Mouse (Mus musculus): ENCODE measurements at regions not wholly inside any gene's neighbourhood (a gene's known extent, or its start where the extent isn't known, plus 50 kb on each side); places are given as distances from the start of the nearest gene placed in this dataset.

GRCm38 (mm10) chr10:99951718-99952117 lies 63.7 kb upstream of the Kitl start:
- no peak overlapping the region for H3K4me2 ChIP-seq (ENCODE audit: insufficient read depth, low read depth, poor library complexity, severe bottlenecking)

GRCm38 (mm10) chr10:99951316-99951715 lies 64.1 kb upstream of the Kitl start:
- H3K27me3 ChIP-seq (replicated peaks): no peaks in the 10 kb centered on the region
- no peaks in the 10 kb centered on the region for H3K4me1 ChIP-seq (ENCODE audit: control insufficient read depth in 1 of 2, insufficient read depth in 2 of 2)
- no peak overlapping the region for H3K9ac ChIP-seq (ENCODE audit: insufficient read depth, low read depth)
- in situ Hi-C loops (cut with MboI; ENCODE audit: low pct_ligation_motif_present, low pct_unique_long_range_greater_than_20kb, low sequenced_read_pairs): no loop called here
- TF ChIP-seq MAZ (IDR thresholded peaks at IDR 0.05; ENCODE audit: low read depth, low read length): no peak
- no peak for TF ChIP-seq SMC3 (IDR thresholded peaks at IDR 0.05; ENCODE audit: low read depth, low read length)
- no peak for TF ChIP-seq MAX (IDR thresholded peaks at IDR 0.05; ENCODE audit: low read length)
- no peak for TF ChIP-seq CHD1 (IDR thresholded peaks at IDR 0.05; ENCODE audit: low read depth, low read length)
- no peak for TF ChIP-seq RAD21 (IDR thresholded peaks at IDR 0.05; ENCODE audit: low read depth, low read length)
- no peak for TF ChIP-seq HCFC1 (IDR thresholded peaks at IDR 0.05; ENCODE audit: low read depth, low read length)
- TF ChIP-seq MXI1 (IDR thresholded peaks at IDR 0.05; ENCODE audit: low read depth, low read length): no peak
- TF ChIP-seq SIN3A (IDR thresholded peaks at IDR 0.05; ENCODE audit: low read length): no peak
- TF ChIP-seq POLR2AphosphoS2 (IDR thresholded peaks at IDR 0.05; ENCODE audit: low read depth, low read length): no peak
- no peak for TF ChIP-seq ZMIZ1 (IDR thresholded peaks at IDR 0.05; ENCODE audit: low read depth, low read length)
- TF ChIP-seq GABPA (IDR thresholded peaks at IDR 0.05; ENCODE audit: insufficient replicate concordance, low read depth, low read length): no peak
- TF ChIP-seq NRF1 (IDR thresholded peaks at IDR 0.05; ENCODE audit: low read depth, low read length): no peak
- no peak for TF ChIP-seq E2F4 (IDR thresholded peaks at IDR 0.05; ENCODE audit: insufficient replicate concordance, low read depth, low read length)
- no peak for TF ChIP-seq JUND (conservative IDR thresholded peaks at IDR 0.05; ENCODE audit: low read depth, low read length)
- no peak for TF ChIP-seq MAFK (IDR thresholded peaks at IDR 0.05; ENCODE audit: insufficient replicate concordance, low read length)
- H3K36me3 ChIP-seq (replicated peaks in 1 of 2; ENCODE audit: control insufficient read depth in 1 of 2, insufficient read depth in 1 of 2, low read length in 1 of 2): no peaks in the 10 kb centered on the region
- H3K79me2 ChIP-seq (replicated peaks; ENCODE audit: control insufficient read depth, extremely low read depth, insufficient read depth, poor library complexity, severe bottlenecking): no peaks in the 10 kb centered on the region
- H3K4me2 ChIP-seq (ENCODE audit: insufficient read depth, low read depth, poor library complexity, severe bottlenecking): no peak overlapping the region
- dilution Hi-C loops (cut with MboI; ENCODE audit: extremely low pct_ligation_motif_present, extremely low pct_unique_long_range_greater_than_20kb, low sequenced_read_pairs): no loop called here
- peaks cover 57% of the 10 kb centered on the region for H3K9me3 ChIP-seq (replicated peaks; ENCODE audit: low read length)
- no peak for DNase-seq (ENCODE audit: extremely low read depth)
- no peak overlapping the region for H3K4me3 ChIP-seq (replicated peaks in 1 of 3; ENCODE audit: low read depth in 2 of 3, low read length in 2 of 3, poor library complexity in 1 of 3)
- no peak overlapping the region for H3K27ac ChIP-seq (ENCODE audit: insufficient read depth, low read depth)

More at GRCm38 (mm10) chr10:99951718-99952117, 63.7 kb upstream of the Kitl start:
- TF ChIP-seq ZKSCAN1 (IDR thresholded peaks at IDR 0.05; ENCODE audit: borderline replicate concordance, low read depth, low read length) (no peak), BHLHE40 (IDR thresholded peaks at IDR 0.05; ENCODE audit: low read depth, low read length) (no peak), JUND (conservative IDR thresholded peaks at IDR 0.05; ENCODE audit: low read depth, low read length) (no peak), CTCF (conservative IDR thresholded peaks at IDR 0.05 in 1 of 2, IDR thresholded peaks at IDR 0.05 in 1 of 2; ENCODE audit: low read depth in 2 of 2, low read length in 2 of 2) (no peak), SMC3 (IDR thresholded peaks at IDR 0.05; ENCODE audit: low read depth, low read length) (no peak), TBP (conservative IDR thresholded peaks at IDR 0.05; ENCODE audit: low read depth, low read length) (no peak), MEF2A (IDR thresholded peaks at IDR 0.05; ENCODE audit: borderline replicate concordance, low read depth, low read length) (no peak), POLR2A (IDR thresholded peaks at IDR 0.05; ENCODE audit: low read depth, low read length) (no peak), HCFC1 (IDR thresholded peaks at IDR 0.05; ENCODE audit: low read depth, low read length) (no peak), MYC (IDR thresholded peaks at IDR 0.05; ENCODE audit: low read depth, low read length) (no peak), NELFE (IDR thresholded peaks at IDR 0.05; ENCODE audit: low read depth, low read length) (no peak)
- Histone ChIP-seq H3K9ac (ENCODE audit: insufficient read depth, low read depth) (no peak overlapping the region), H3K4me1 (ENCODE audit: control insufficient read depth in 1 of 2, insufficient read depth in 2 of 2) (no peaks in the 10 kb centered on the region), H3K4me3 (replicated peaks in 1 of 3; ENCODE audit: low read depth in 2 of 3, low read length in 2 of 3, poor library complexity in 1 of 3) (no peak overlapping the region), H3K79me2 (replicated peaks; ENCODE audit: control insufficient read depth, extremely low read depth, insufficient read depth, poor library complexity, severe bottlenecking) (no peaks in the 10 kb centered on the region), H3K36me3 (replicated peaks in 1 of 2; ENCODE audit: control insufficient read depth in 1 of 2, insufficient read depth in 1 of 2, low read length in 1 of 2) (no peaks in the 10 kb centered on the region), H3K27me3 (replicated peaks) (no peaks in the 10 kb centered on the region), H3K9me3 (replicated peaks; ENCODE audit: low read length) (peaks cover 61% of the 10 kb centered on the region), H3K27ac (ENCODE audit: insufficient read depth, low read depth) (no peak overlapping the region)
- dilution Hi-C loops (cut with MboI; ENCODE audit: extremely low pct_ligation_motif_present, extremely low pct_unique_long_range_greater_than_20kb, low sequenced_read_pairs): no loop called here
- DNase-seq (ENCODE audit: extremely low read depth): no peak
- in situ Hi-C loops (cut with MboI; ENCODE audit: low pct_ligation_motif_present, low pct_unique_long_range_greater_than_20kb, low sequenced_read_pairs): no loop called here

Data from CH12.LX (cell line).